Mouse (Mus musculus) liver, embryonic 13.5 days (tissue): ENCODE data around the gene Elane. TPM values are rescaled to one million over a fixed set of nuclear protein-coding genes. Genes with fewer than 3 reads are reported as not detected.

Source experiments
- ATAC-seq: fragments of 200-750 bp; cut with Nextera tagmentation; 2 replicates; pipeline ENCODE4 v1.8.0; 2017; ENCODE audit warnings: low read depth, mild to moderate bottlenecking, moderate number of reproducible peaks, moderate library complexity
- DNase-seq: peaks from one replicate; pipeline ENCODE4 v3.0.0; 2022
- H3K27ac ChIP-seq: fragments of 300-500 bp; sonication (generic); 2 replicates; pipeline ENCODE4 v1.5.1; 2015; ENCODE audit warnings: moderate library complexity, mild to moderate bottlenecking, inconsistent platforms
- H3K27me3 ChIP-seq: fragments of 300-500 bp; sonication (generic); 2 replicates; pipeline ENCODE4 v1.6.1; 2015; ENCODE audit warnings: mild to moderate bottlenecking, inconsistent platforms
- H3K36me3 ChIP-seq: fragments of 300-500 bp; sonication (generic); 2 replicates; pipeline ENCODE4 v1.6.1; 2015; ENCODE audit warnings: mild to moderate bottlenecking, inconsistent platforms
- H3K4me1 ChIP-seq: fragments of 300-500 bp; sonication (generic); replicated peaks from 2 replicates; pipeline ENCODE4 v1.6.1; 2015; ENCODE audit warnings: inconsistent platforms
- H3K4me2 ChIP-seq: fragments of 300-500 bp; sonication (generic); 2 replicates; pipeline ENCODE4 v1.6.1; 2015; ENCODE audit warnings: inconsistent platforms, mild to moderate bottlenecking, moderate library complexity
- H3K4me3 ChIP-seq: fragments of 300-500 bp; sonication (generic); replicated peaks from 2 replicates; pipeline ENCODE4 v1.5.1; 2015; ENCODE audit warnings: mild to moderate bottlenecking, inconsistent platforms
- H3K9ac ChIP-seq: fragments of 300-500 bp; sonication (generic); 2 replicates; pipeline ENCODE4 v1.6.1; 2015; ENCODE audit warnings: mild to moderate bottlenecking, inconsistent platforms
- H3K9me3 ChIP-seq: fragments of 300-500 bp; sonication (generic); replicated peaks from 2 replicates; pipeline ENCODE4 v1.6.1; 2016; ENCODE audit warnings: inconsistent platforms
- WGBS: fragments of 180-500 bp; shearing (Covaris S2); methylation state at CpG from one replicate; pipeline ENCODE4 v1.1.7; 2015; ENCODE audit not compliant: insufficient replicate concordance; 5-methylcytosine and 5-hydroxymethylcytosine counted together
- polyA plus RNA-seq: library from polyadenylated mRNA; unstranded; fragments of >200 nt; fragmentation: Nextera tagmentation; extraction: Ambion mirVana; gene quantifications from 2 replicates; pipeline ENCODE4 v1.2.1, GENCODE M21; 2015

Elane gene
- 47.1 and 59.3 TPM in 2 replicates for polyA plus RNA-seq

DNA sequence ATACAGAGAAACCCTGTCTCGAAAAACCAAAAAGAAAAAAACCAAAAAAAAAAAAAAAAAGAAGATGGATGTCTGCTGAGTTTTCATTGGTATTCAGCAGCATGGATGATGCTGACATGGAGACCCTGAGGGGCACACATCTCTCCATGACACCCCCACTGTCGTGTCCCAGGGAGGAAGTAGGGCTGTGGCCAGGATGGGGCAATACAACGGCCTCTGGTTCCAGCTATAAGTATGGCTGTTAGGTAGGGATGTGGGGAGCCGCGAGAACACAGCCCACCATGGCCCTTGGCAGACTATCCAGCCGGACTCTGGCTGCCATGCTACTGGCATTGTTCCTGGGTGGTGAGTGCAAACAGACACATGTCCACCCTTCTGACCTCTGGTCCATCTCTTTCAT is at the start of gene Elane:
Elane (plus strand) TSS at position 194 of the 400 bp plus-strand sequence.
- Histone ChIP-seq H3K27me3 (peaks cover 13% of the 10 kb centered on the region; the same call in 1 of the 2 replicates), H3K9ac (no peak within 1 kb of the TSS), H3K9me3 (no peaks in the 10 kb centered on the region), H3K36me3 (no peaks in the 10 kb centered on the region), H3K27ac (no peak within 1 kb of the TSS), H3K4me3 (no peak within 1 kb of the TSS), H3K4me2 (no peak within 1 kb of the TSS), H3K4me1 (peaks cover 30% of the 10 kb centered on the region)
- DNase-seq (no peak), ATAC-seq (no peak)
- 53% methylated on average over 6 of the region's 6 CpGs for WGBS

DNA sequence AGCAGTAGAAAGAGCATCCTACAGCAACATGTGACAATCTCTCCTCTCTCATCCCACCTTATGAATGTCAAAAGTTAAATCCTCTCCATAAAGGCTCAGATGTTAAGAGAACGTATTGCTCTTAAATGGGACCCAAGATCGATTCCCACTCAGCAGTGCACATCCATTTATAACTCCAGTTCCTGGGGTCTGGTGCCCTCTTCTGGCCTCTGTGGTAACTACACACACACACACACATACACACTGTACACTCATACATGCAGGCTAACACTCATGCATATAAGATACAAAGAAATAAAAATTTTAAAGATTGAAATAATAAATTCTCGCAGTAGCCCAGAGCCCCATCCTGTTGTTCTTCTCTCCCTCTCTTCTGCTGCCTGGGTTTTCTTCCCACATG is 49.1 kb upstream of the Elane start:
- Histone ChIP-seq H3K36me3 (no peaks in the 10 kb centered on the region), H3K27ac (no peak overlapping the region), H3K4me3 (no peak overlapping the region), H3K4me1 (peaks cover 13% of the 10 kb centered on the region), H3K9ac (no peak overlapping the region), H3K4me2 (no peak overlapping the region), H3K9me3 (no peaks in the 10 kb centered on the region), H3K27me3 (0 out of 2 replicates have a peak, but pooled peaks cover 3% of the 10 kb centered on the region)
- DNase-seq (no peak), ATAC-seq (no peak)
- WGBS: 93% methylated on average over 3 of the region's 3 CpGs

DNA sequence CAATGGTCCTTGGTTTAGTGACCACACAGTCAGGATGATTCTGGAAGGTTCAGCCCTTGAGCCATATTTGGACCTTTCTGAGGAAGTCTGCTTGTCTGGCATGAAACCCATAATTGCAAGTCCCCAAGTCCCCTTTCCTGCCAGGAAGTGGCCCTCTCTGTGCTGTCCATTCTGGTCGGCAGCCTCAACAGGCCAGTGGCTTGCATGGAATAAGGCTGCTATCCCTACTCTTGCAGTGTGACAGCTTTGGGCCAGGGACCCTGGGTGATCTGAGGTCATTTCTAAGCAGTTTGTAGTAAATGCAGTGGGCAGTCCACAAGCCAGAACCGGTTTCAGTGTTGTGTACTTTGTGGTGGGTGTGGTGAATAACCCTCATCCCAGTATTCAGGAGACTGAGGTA is 47.9 kb upstream of the Elane start:
- 15% methylated on average over 2 of the region's 2 CpGs for WGBS

DNA sequence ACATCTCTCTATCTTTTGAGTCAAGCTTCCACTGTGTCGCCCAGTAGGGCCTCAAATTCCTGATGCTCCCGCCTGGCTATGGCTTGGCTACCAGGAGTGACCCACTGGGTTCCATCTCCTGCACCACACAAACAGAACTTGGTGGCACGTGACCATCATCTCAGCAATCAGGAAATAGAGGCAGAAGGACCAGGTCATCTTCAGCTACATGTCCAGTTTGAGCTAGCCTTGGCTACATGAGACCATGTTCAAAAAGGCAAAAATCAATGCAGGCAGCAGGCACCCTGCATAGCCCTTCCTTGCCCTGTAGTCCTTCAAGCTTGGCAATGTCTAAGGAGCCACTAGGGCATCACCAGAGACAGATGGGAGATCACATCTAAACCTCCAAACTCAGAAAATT is 46.0 kb upstream of the Elane start:
- H3K4me3 ChIP-seq: no peak overlapping the region
- DNase-seq (no peak), ATAC-seq (no peak)
- H3K9ac ChIP-seq: no peak overlapping the region
- no peak overlapping the region for H3K4me2 ChIP-seq
- peaks cover 17% of the 10 kb centered on the region; the same call in 1 of the 2 replicates for H3K4me1 ChIP-seq
- H3K27me3 ChIP-seq: no peaks in the 10 kb centered on the region
- no peaks in the 10 kb centered on the region for H3K9me3 ChIP-seq
- 0 out of 2 replicates have a peak overlapping the region, but pooled peaks have one; percentile 21 for H3K27ac ChIP-seq
- WGBS: 65% methylated on average over 3 of the region's 3 CpGs
- no peaks in the 10 kb centered on the region for H3K36me3 ChIP-seq

More for the DNA sequence above, 47.9 kb upstream of the Elane start:
- peaks cover 19% of the 10 kb centered on the region; the same call in 1 of the 2 replicates for H3K4me1 ChIP-seq
- no peak overlapping the region for H3K4me2 ChIP-seq
- no peak overlapping the region for H3K27ac ChIP-seq
- H3K9me3 ChIP-seq: no peaks in the 10 kb centered on the region
- DNase-seq (no peak), ATAC-seq (no peak)
- H3K27me3 ChIP-seq: 0 out of 2 replicates have a peak, but pooled peaks cover 3% of the 10 kb centered on the region
- no peaks in the 10 kb centered on the region for H3K36me3 ChIP-seq
- no peak overlapping the region for H3K9ac ChIP-seq
- H3K4me3 ChIP-seq: no peak overlapping the region

DNA sequence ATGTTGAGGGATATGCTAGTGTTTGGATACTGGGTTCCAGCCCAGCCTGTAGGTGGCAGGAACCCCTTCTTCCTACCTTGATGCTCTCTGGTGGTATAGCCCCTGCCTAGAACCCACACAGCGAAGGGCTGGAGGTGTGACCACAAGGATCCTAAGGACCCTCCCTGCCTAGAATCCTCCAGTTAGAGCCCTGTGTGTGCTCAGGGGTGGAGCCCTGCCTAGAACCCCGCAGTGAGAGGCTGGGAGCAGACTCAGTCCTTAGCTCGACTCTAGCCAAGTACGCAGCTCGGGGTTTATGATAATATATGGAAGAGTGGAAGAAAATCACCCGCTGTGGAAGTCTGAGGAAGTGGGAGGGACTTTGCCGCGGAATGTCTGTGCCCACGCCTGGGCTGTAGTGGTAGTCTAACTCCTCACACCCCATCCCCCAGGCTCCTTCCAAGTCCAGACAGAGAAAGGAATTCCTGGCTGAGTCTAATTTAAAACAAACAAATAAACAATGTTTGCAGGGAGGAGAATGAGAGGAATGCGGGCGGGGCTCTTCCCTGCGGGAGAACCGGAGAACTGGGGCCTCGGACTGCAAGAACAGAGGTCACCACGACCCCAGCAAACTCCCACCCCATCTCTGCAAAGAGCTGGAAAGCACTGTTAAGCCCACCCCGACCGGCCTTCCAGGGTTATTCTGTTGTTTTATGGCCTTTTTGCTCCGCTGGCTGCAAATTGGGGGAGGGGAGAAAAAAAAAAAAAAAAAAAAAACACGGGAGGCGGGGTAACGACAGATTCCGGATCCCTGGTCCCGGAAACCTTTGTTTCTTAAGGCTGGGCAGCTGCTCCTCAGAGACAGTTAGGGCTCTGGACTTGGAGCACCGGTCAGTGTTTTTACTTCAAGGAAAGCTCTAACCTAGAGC is 45.1 kb upstream of the Elane start:
- WGBS: under 1% methylated on average over 24 of the region's 24 CpGs

DNA sequence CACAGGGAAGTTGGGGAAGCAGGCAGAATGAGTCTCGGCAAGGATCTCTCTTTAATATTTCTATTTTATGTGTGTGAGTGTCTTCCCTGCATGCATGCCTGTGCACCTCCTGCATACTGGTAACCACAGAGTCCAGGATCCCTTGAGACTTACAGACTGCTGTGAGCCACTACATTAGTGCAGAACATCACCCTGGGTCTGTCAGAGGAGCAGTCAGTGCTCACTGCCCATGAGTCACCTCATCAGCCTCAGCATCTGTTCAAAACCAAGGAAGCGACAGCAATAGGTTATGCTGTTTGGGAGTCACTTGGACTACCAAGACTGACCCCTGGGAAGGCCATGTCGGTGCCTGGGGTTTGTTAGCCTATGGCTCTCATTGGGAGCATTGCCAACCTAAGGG is 43.7 kb upstream of the Elane start:
- ATAC-seq (no peak), DNase-seq (no peak)
- peaks cover 17% of the 10 kb centered on the region; the same call in 1 of the 2 replicates for H3K4me1 ChIP-seq
- no peaks in the 10 kb centered on the region for H3K27me3 ChIP-seq
- no peak overlapping the region for H3K9ac ChIP-seq
- H3K9me3 ChIP-seq: no peaks in the 10 kb centered on the region
- no peak overlapping the region for H3K4me2 ChIP-seq
- no peaks in the 10 kb centered on the region for H3K36me3 ChIP-seq
- WGBS: 65% methylated on average over 3 of the region's 3 CpGs
- no peak overlapping the region for H3K4me3 ChIP-seq
- no peak overlapping the region for H3K27ac ChIP-seq

More for the DNA sequence above, 45.1 kb upstream of the Elane start:
- Histone ChIP-seq H3K36me3 (no peaks in the 10 kb centered on the region), H3K4me3 (peak overlapping the region; percentile 40), H3K9me3 (no peaks in the 10 kb centered on the region), H3K9ac (peak overlapping the region; percentile 44), H3K27ac (0 out of 2 replicates have a peak overlapping the region, but pooled peaks have one; percentile 21), H3K4me2 (peak overlapping the region; percentile 68), H3K27me3 (no peaks in the 10 kb centered on the region), H3K4me1 (peaks cover 17% of the 10 kb centered on the region; the same call in 1 of the 2 replicates)
- DNase-seq (peak; percentile 30), ATAC-seq (peak; percentile 81)

DNA sequence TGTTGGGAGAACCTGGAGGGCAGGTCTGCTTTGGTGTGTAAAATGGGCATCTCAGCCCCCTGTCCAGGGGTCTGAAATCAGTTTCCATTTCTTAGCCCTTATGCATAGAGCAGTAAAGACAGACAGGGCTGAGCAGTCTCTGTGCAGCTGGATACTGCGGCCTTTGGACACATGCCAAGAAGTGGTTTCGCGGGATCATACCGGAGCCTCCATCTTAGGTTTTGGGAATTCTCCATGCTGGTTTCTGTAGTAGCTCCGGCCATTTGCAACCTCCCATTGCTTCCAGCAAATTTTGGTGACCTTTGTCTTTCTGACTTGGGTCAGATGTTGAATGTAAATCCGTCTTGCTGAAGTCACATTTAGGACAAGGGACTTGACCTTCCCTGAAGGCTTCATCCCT is 42.6 kb upstream of the Elane start:
- peaks cover 17% of the 10 kb centered on the region; the same call in 1 of the 2 replicates for H3K4me1 ChIP-seq
- no peak overlapping the region for H3K9ac ChIP-seq
- H3K27me3 ChIP-seq: no peaks in the 10 kb centered on the region
- no peaks in the 10 kb centered on the region for H3K36me3 ChIP-seq
- no peak overlapping the region for H3K27ac ChIP-seq
- ATAC-seq: no peak
- no peak overlapping the region for H3K4me2 ChIP-seq
- no peaks in the 10 kb centered on the region for H3K9me3 ChIP-seq
- no peak overlapping the region for H3K4me3 ChIP-seq
- WGBS: 74% methylated on average over 6 of the region's 6 CpGs
- DNase-seq: no peak

DNA sequence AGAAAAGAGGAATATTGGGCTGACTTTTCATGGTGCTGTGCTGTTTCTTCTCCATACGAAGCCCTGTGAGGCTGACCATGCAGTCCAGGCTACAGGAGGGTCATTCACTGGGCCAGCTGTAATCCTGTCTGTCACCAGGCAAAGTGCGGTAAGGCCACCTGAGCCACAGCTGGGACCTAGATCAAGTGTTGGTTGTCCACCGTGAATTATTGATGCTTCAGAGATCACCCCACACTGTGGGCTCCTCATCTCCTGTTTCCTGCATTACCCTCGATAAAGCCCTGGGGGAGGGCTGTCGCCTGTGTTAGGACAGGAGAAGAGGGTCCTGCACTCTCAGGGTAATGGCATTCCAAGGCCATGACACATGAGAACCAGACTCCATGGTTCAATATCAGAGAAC is 39.5 kb upstream of the Elane start:
- H3K27me3 ChIP-seq: no peaks in the 10 kb centered on the region
- H3K4me3 ChIP-seq: no peak overlapping the region
- no peak overlapping the region for H3K27ac ChIP-seq
- peaks cover 23% of the 10 kb centered on the region for H3K4me1 ChIP-seq
- H3K9me3 ChIP-seq: no peaks in the 10 kb centered on the region
- no peak overlapping the region for H3K4me2 ChIP-seq
- ATAC-seq (no peak), DNase-seq (no peak)
- WGBS: 42% methylated on average over 5 of the region's 5 CpGs
- H3K36me3 ChIP-seq: no peaks in the 10 kb centered on the region
- H3K9ac ChIP-seq: no peak overlapping the region

DNA sequence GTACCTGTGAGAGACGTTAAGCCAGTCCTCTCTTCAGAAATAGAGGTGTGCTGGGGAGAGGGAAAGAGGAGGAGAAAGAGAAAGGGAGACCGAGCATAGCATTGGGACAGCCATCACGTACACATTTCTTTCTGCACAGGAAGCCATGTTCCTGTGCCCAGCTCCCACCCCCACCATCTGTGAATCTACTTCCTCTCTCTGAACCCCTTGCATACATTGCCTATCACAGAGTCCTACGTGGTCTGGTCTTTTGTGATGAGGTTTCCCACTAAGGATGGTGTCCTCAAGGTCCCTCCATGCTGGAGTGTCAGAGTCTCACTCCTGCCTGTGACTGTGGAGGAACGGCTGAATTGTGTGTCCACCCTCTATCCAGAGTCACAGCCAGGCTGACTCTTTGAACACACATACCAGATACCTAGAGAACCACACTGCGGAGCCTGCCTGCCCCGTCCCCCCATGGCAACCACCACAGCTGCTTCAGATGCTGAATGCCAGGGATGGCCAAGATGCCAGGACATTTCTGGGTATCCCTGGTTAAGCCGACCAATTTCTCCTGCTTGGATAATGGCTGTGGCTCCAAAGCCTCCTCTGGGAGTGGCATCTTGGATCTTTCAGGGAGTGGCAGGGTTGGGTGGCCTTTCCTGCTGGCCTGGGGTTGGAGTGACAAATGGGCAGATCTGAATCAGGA is 36.0 kb upstream of the Elane start:
- Histone ChIP-seq H3K4me2 (no peak overlapping the region), H3K4me1 (peaks cover 41% of the 10 kb centered on the region), H3K36me3 (no peaks in the 10 kb centered on the region), H3K27ac (no peak overlapping the region), H3K9me3 (no peaks in the 10 kb centered on the region), H3K4me3 (no peak overlapping the region), H3K27me3 (no peaks in the 10 kb centered on the region), H3K9ac (no peak overlapping the region)
- no peak for DNase-seq
- no peak for ATAC-seq
- 38% methylated on average over 8 of the region's 8 CpGs for WGBS

DNA sequence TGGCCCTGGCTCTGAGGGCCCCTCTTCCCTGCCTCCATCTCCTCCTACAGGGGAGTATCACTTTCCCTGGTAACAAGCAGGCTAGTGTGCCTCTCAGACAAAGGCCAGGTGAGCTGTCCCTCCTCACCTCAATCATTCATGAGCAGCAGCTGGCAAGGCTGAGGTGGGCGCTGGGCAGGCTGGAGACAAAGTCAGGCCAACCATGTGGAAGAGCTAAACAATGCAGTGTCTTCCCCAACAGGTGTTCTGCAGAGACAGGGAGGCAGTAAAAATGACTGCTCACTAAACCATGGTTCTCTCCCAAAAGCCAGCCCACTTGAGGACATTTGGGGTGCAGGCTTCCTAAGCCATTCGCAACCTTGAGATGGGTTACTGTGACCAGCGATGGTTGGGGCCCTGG is 34.4 kb upstream of the Elane start:
- Histone ChIP-seq H3K9me3 (no peaks in the 10 kb centered on the region), H3K4me3 (no peak overlapping the region), H3K4me1 (peaks cover 55% of the 10 kb centered on the region), H3K36me3 (peaks cover 9% of the 10 kb centered on the region), H3K4me2 (peak overlapping the region; percentile 97), H3K9ac (peak overlapping the region; percentile 82), H3K27ac (peak overlapping the region; percentile 97), H3K27me3 (no peaks in the 10 kb centered on the region)
- DNase-seq: no peak
- no peak for ATAC-seq
- WGBS: 53% methylated on average over 3 of the region's 3 CpGs

DNA sequence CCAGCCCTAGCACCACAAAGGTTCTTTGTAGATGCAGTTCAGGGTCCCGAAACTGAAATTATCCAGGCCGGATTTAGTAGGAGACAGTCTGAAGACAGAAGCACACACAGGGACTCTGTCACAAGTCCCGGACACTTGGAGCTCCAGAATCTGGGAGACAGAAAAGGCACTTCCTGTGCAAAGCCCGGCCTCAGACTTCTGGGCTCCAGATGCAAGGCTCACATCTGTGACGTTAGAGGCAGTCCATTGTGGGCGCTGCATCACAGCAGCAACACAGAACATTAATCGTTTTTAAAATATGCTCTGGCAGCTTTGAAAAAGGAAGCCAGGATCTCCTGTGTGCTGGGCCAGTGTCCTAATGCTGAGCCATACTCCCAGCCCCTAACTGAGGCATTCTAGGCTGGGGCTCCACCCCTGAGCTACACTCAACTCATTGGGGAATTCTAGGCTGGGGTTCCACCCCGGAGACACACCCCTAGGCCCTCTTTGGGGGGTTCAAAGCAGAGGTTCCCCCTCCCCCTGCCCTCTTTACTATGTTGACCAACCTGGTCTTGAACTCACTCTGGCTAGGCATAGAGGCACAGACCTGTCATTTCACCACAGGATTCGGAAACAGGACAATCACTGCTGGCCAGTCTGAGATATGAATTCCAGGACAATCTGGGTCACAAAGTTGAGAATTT is 33.8 kb upstream of the Elane start:
- Histone ChIP-seq H3K27ac (peak overlapping the region; percentile 97), H3K36me3 (peaks cover 15% of the 10 kb centered on the region), H3K9me3 (no peaks in the 10 kb centered on the region), H3K4me1 (peaks cover 61% of the 10 kb centered on the region), H3K4me2 (peak overlapping the region; percentile 97), H3K9ac (peak overlapping the region; percentile 82), H3K4me3 (peak overlapping the region; percentile 65), H3K27me3 (no peaks in the 10 kb centered on the region)
- ATAC-seq (no peak), DNase-seq (no peak)
- WGBS: 50% methylated on average over 9 of the region's 9 CpGs
